Mouse (Mus musculus) liver, embryonic 15.5 days (tissue): ENCODE data around the gene Polr2e. TPM values are rescaled to one million over a fixed set of nuclear protein-coding genes. Genes with fewer than 3 reads are reported as not detected.

Experiments
- ATAC-seq: fragments of 200-750 bp; cut with Nextera tagmentation; 2 replicates; pipeline ENCODE4 v1.8.0; 2017; ENCODE audit warnings: moderate number of reproducible peaks, mild to moderate bottlenecking, moderate library complexity; ENCODE audit not compliant: insufficient read depth
- H3K27ac ChIP-seq: fragments of 300-500 bp; sonication (generic); replicated peaks from 2 replicates; pipeline ENCODE4 v1.5.1; 2015; ENCODE audit warnings: mild to moderate bottlenecking, inconsistent platforms
- H3K27me3 ChIP-seq: fragments of 300-500 bp; sonication (generic); 2 replicates; pipeline ENCODE4 v1.6.1; 2015; ENCODE audit warnings: mild to moderate bottlenecking, inconsistent platforms
- H3K36me3 ChIP-seq: fragments of 300-500 bp; sonication (generic); replicated peaks from 2 replicates; pipeline ENCODE4 v1.6.1; 2015; ENCODE audit warnings: moderate library complexity, mild to moderate bottlenecking, inconsistent platforms
- H3K4me1 ChIP-seq: fragments of 300-500 bp; sonication (generic); replicated peaks from 2 replicates; pipeline ENCODE4 v1.6.1; 2015; ENCODE audit warnings: inconsistent platforms
- H3K4me2 ChIP-seq: fragments of 300-500 bp; sonication (generic); 2 replicates; pipeline ENCODE4 v1.6.1; 2015; ENCODE audit warnings: moderate library complexity, mild to moderate bottlenecking, inconsistent platforms
- H3K4me3 ChIP-seq: fragments of 300-500 bp; sonication (generic); replicated peaks from 2 replicates; pipeline ENCODE4 v1.5.1; 2015; ENCODE audit warnings: mild to moderate bottlenecking, inconsistent platforms
- H3K9ac ChIP-seq: fragments of 300-500 bp; sonication (generic); 2 replicates; pipeline ENCODE4 v1.6.1; 2015; ENCODE audit warnings: moderate library complexity, mild to moderate bottlenecking, inconsistent platforms
- H3K9me3 ChIP-seq: fragments of 300-500 bp; sonication (generic); replicated peaks from 2 replicates; pipeline ENCODE4 v1.6.1; 2016; ENCODE audit warnings: inconsistent platforms
- WGBS: fragments of 180-500 bp; shearing (Covaris S2); methylation state at CpG from one replicate; pipeline ENCODE4 v1.1.7; 2015; ENCODE audit warnings: mixed read lengths; ENCODE audit not compliant: insufficient replicate concordance; 5-methylcytosine and 5-hydroxymethylcytosine counted together
- polyA plus RNA-seq: library from polyadenylated mRNA; unstranded; fragments of >200 nt; fragmentation: Nextera tagmentation; extraction: Ambion mirVana; gene quantifications from 2 replicates; pipeline ENCODE4 v1.2.1, GENCODE M21; 2015

The Polr2e gene
- polyA plus RNA-seq, 1 experiment from 2014 or later: 81.3 TPM

DNA sequence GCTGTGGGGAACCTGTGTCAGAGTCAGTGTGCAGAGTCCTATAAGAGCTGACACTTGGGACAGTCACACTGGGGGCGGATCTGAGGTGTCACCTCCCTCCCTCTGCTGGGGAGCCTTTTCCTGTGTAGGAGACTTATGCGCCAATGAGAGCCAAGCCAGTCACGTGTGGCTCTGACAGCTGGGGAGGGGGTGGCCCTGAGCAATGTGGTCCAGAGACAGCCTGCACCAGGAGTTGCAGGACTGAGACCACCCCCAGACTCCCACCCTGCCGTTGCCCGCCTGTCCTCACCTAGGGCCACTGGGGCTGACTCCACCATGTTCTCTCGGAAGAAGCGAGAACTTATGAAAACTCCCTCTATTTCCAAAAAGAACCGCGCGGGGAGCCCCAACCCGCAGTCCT lies 23.1 kb downstream of the Polr2e start, which contains the start of gene Arhgap45:
Gene Arhgap45 (plus strand): TSS at position 143 of the 400 bp plus-strand sequence.
- Histone ChIP-seq H3K9ac (peak within 1 kb of the TSS; percentile 57), H3K9me3 (no peaks in the 10 kb centered on the region), H3K4me2 (peak within 1 kb of the TSS; percentile 77), H3K4me3 (peak within 1 kb of the TSS; percentile 61), H3K4me1 (peaks cover 63% of the 10 kb centered on the region), H3K36me3 (peaks cover 53% of the 10 kb centered on the region), H3K27ac (peak within 1 kb of the TSS; percentile 84), H3K27me3 (peaks cover 15% of the 10 kb centered on the region)
- WGBS: 13% methylated on average over 11 of the region's 11 CpGs
- ATAC-seq: peak; percentile 68

GRCm38 (mm10) chr10:80015583-80015982 lies 24.0 kb downstream of the Polr2e start:
- peaks cover 59% of the 10 kb centered on the region for H3K4me1 ChIP-seq
- 0 out of 2 replicates have a peak overlapping the region, but pooled peaks have one; percentile 77 for H3K4me2 ChIP-seq
- 82% methylated on average over 10 of the region's 10 CpGs for WGBS

DNA sequence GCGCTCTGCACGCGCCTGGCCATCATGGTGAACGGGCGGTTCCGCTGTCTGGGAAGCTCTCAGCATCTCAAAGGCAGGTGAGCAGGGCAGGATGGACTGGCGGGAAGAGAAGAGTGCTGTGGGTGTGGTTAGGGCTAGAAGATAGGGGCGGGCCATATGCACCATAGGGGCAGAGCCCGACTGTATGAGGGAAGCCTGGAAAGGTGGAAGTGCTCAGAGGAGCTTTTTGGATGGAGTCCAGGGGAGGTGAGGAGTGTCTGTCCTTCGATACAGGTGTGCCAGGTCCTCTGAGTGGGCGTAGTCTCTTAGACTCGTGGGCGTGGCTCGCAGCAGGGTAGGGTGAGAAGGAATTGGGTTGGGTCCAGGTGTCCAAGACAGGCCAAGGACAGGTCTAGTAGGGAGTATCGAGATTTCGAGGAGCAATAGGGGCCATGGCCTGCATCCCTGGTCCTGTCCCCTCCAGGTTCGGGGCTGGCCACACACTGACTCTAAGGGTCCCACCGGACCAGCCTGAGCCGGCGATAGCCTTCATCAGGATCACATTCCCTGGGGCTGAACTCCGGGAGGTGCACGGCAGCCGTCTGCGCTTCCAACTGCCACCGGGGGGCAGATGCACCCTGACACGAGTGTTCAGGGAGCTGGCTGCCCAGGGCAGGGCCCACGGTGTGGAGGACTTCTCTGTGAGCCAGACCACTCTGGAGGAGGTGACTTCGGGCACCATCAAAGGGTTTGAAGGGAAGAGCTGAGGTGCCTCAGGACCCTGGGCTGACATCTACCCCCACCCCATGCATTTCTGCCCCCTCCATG lies 24.9 kb downstream of the Polr2e start:
- WGBS: 53% methylated on average over 28 of the region's 28 CpGs
- Histone ChIP-seq H3K36me3 (peaks cover 61% of the 10 kb centered on the region), H3K4me1 (peaks cover 51% of the 10 kb centered on the region), H3K9ac (no peak overlapping the region), H3K4me2 (no peak overlapping the region), H3K4me3 (no peak overlapping the region), H3K27ac (0 out of 2 replicates have a peak overlapping the region, but pooled peaks have one; percentile 14), H3K27me3 (peaks cover 15% of the 10 kb centered on the region), H3K9me3 (peaks cover 12% of the 10 kb centered on the region)
- no peak for ATAC-seq

More at GRCm38 (mm10) chr10:80015583-80015982, 24.0 kb downstream of the Polr2e start:
- Histone ChIP-seq H3K9me3 (peaks cover 6% of the 10 kb centered on the region), H3K27ac (peak overlapping the region; percentile 84), H3K4me3 (no peak overlapping the region), H3K27me3 (peaks cover 15% of the 10 kb centered on the region), H3K9ac (no peak overlapping the region), H3K36me3 (peaks cover 53% of the 10 kb centered on the region)
- no peak for ATAC-seq

DNA sequence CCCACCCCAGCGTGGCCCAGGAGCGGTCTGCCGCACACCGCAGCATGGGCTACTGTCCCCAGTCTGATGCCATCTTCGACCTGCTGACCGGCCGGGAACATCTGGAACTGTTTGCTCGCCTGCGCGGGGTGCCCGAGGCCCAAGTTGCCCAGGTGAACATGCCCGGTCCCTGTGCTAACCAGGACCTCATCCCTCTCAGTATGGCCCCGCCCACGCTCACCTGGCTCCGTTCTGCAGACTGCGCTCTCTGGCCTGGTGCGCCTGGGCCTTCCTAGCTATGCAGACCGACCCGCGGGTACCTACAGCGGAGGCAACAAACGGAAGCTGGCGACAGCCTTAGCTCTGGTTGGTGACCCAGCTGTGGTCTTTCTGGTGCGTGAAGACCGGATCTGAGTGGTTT lies 26.0 kb downstream of the Polr2e start:
- H3K4me2 ChIP-seq: no peak overlapping the region
- peaks cover 72% of the 10 kb centered on the region for H3K36me3 ChIP-seq

DNA sequence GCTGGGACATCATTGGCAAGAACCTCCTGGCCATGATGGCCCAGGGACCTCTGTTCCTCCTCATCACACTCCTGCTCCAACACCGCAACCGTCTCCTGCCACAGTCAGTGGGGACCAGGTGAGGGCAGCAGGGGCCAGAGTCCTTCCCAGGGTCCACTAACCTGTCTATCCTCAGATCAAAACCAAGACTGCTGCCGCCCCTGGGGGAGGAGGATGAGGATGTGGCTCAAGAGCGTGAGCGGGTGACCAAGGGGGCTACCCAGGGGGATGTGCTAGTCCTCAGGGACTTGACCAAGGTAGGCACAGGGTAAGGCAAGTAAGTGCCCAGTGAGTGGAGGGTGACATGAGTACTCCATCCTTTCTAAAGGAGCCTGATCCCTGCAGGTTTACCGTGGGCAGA lies 27.9 kb downstream of the Polr2e start:
- Histone ChIP-seq H3K4me2 (no peak overlapping the region), H3K27me3 (peaks cover 15% of the 10 kb centered on the region), H3K4me1 (peaks cover 29% of the 10 kb centered on the region), H3K36me3 (peaks cover 90% of the 10 kb centered on the region), H3K9me3 (peaks cover 12% of the 10 kb centered on the region), H3K9ac (no peak overlapping the region), H3K27ac (no peak overlapping the region), H3K4me3 (no peak overlapping the region)
- no peak for ATAC-seq
- 92% methylated on average over 6 of the region's 6 CpGs for WGBS

More for the DNA sequence above, 26.0 kb downstream of the Polr2e start:
- H3K4me3 ChIP-seq: no peak overlapping the region
- H3K9ac ChIP-seq: no peak overlapping the region
- ATAC-seq: no peak
- no peak overlapping the region for H3K27ac ChIP-seq
- H3K9me3 ChIP-seq: peaks cover 12% of the 10 kb centered on the region
- WGBS: 77% methylated on average over 25 of the region's 25 CpGs
- peaks cover 15% of the 10 kb centered on the region for H3K27me3 ChIP-seq
- H3K4me1 ChIP-seq: peaks cover 40% of the 10 kb centered on the region

DNA sequence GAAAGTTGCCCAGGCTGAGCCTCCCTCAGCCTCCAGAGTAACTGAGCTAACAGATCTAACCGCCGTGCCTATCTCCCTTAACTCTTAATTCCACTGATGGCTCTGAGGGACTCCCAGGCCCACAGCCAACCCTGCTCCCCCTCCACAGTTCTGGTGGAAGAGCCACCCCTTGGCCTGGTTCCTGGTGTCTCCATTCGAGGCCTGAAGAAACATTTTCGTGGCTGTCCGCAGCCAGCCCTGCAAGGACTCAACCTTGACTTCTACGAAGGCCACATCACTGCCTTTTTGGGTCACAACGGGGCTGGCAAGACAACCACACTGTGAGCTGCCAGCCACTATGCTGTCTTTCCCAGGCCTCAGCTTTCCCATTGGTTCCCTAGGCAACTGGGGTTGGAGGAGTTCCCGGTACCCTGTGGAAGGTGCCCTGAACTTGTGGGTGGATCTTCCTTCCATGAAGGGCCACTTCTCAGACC lies 35.3 kb downstream of the Polr2e start:
- H3K36me3 ChIP-seq: peaks cover 96% of the 10 kb centered on the region
- H3K27me3 ChIP-seq: no peaks in the 10 kb centered on the region
- ATAC-seq: no peak; the same call in 1 of the 2 replicates
- H3K4me3 ChIP-seq: no peak overlapping the region
- H3K4me2 ChIP-seq: no peak overlapping the region
- 68% methylated on average over 8 of the region's 8 CpGs for WGBS
- H3K4me1 ChIP-seq: peaks cover 60% of the 10 kb centered on the region
- H3K27ac ChIP-seq: peak overlapping the region; percentile 61; the same call in 1 of the 2 replicates
- no peaks in the 10 kb centered on the region for H3K9me3 ChIP-seq
- no peak overlapping the region for H3K9ac ChIP-seq

DNA sequence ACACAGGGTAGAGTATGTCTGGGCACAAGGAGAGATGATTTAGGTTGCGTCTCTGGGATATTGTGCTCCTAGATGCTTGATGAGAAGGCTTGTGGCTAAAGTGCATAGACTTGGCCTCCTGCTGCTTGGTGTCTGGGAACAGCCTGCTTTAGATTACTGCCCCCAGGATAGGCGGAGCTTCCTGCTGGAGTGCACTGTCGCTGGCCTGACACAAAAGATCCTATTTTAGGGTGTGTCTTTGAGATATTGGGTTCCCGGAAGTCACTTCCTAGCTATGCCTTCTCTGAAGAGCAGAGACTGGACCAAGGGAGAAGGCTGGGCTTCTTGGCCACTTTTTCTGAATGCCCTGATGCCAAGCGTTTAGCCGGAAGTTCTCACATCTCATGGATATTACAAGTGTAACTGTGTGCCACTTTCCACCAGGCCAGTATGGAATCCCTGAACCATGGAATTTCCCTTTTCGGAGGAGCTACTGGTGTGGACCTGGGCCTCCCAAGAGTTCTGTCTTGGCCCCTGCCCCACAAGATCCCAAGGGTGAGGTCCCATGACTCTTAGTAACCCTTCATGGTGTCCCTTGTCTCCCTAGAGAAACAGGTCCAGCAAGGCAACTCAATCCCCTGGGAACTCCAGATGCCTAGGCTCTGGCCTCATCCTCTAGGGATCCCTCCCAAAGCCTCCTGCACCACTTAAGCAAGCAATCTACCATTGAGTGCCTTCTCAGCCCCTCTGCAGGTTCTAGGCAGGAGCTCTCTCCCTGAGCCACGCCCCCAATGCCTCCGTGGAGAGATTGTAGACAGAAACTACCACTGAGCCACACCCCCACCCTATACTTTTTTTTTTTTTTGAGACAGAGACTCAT lies 36.0 kb downstream of the Polr2e start:
- Histone ChIP-seq H3K36me3 (peaks cover 96% of the 10 kb centered on the region), H3K27me3 (no peaks in the 10 kb centered on the region), H3K4me1 (peaks cover 67% of the 10 kb centered on the region), H3K9me3 (no peaks in the 10 kb centered on the region), H3K4me2 (peak overlapping the region; percentile 20), H3K27ac (peak overlapping the region; percentile 61; the same call in 1 of the 2 replicates), H3K4me3 (no peak overlapping the region), H3K9ac (0 out of 2 replicates have a peak overlapping the region, but pooled peaks have one; percentile 4)
- 42% methylated on average over 9 of the region's 9 CpGs for WGBS
- peak; percentile 54 for ATAC-seq

- H3K27me3 ChIP-seq: no peaks in the 10 kb centered on the region
- H3K4me2 ChIP-seq: peak overlapping the region; percentile 20; the same call in 1 of the 2 replicates
- H3K9me3 ChIP-seq: no peaks in the 10 kb centered on the region
- whole genome bisulfite sequencing: 66% methylated on average over 21 of the region's 21 CpGs
- ATAC-seq: no peak
- H3K27ac ChIP-seq: peak overlapping the region; percentile 61; the same call in 1 of the 2 replicates
- no peak overlapping the region for H3K9ac ChIP-seq
- H3K4me1 ChIP-seq: peaks cover 75% of the 10 kb centered on the region
- no peak overlapping the region for H3K4me3 ChIP-seq
- peaks cover 94% of the 10 kb centered on the region for H3K36me3 ChIP-seq
These were observed 36.8 kb downstream of the Polr2e start for GRCm38 (mm10) chr10:80002829-80003228.

DNA sequence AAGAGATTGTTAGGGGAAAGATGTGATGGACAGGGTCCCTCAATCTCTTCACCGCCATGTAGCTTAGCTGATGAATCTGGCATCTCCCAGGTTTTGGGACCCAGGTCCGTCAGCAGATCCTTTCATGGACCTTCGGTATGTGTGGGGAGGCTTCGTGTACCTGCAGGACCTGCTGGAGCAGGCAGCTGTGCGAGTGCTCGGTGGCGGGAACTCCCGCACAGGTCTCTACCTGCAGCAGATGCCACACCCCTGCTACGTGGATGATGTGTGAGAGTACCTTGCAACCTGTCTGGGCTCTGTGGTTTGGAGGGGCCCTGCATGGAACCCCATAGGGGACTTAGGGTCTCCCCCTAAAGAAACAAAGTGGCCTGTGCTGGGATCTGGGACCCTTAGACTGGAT lies 37.6 kb downstream of the Polr2e start:
- no peak for ATAC-seq
- Histone ChIP-seq H3K9me3 (no peaks in the 10 kb centered on the region), H3K27ac (no peak overlapping the region), H3K4me3 (no peak overlapping the region), H3K27me3 (no peaks in the 10 kb centered on the region), H3K4me1 (peaks cover 77% of the 10 kb centered on the region), H3K9ac (no peak overlapping the region), H3K36me3 (peaks cover 85% of the 10 kb centered on the region), H3K4me2 (no peak overlapping the region)
- 85% methylated on average over 9 of the region's 9 CpGs for whole genome bisulfite sequencing

DNA sequence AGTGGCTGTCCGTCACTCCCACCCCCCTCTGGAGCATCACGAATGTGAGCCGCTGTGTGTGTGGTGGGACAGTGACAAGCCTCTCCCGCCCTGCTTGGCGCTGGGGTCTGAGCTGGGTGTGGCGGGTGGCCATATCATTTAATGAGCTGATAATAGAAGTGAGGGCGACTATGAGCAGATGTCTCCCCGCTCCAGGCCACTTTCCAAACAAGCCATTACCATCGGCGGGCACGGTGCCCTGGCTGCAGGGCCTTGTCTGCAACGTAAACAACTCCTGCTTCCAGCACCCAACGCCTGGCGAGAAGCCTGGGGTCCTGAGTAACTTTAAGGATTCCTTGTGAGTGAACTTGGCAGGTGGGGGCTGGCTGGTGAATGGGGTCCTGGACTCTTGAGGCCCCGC lies 41.8 kb downstream of the Polr2e start:
- 22% methylated on average over 15 of the region's 15 CpGs for WGBS
- Histone ChIP-seq H3K4me2 (peak overlapping the region; percentile 85), H3K9ac (peak overlapping the region; percentile 86), H3K36me3 (peaks cover 53% of the 10 kb centered on the region), H3K4me3 (peak overlapping the region; percentile 80), H3K27ac (peak overlapping the region; percentile 92), H3K4me1 (peaks cover 85% of the 10 kb centered on the region), H3K9me3 (no peaks in the 10 kb centered on the region), H3K27me3 (no peaks in the 10 kb centered on the region)
- peak; percentile 30; the same call in 1 of the 2 replicates for ATAC-seq
